Comparison of ENCODE assay signal across 8 mouse cellular contexts in the genomic region with DNA sequence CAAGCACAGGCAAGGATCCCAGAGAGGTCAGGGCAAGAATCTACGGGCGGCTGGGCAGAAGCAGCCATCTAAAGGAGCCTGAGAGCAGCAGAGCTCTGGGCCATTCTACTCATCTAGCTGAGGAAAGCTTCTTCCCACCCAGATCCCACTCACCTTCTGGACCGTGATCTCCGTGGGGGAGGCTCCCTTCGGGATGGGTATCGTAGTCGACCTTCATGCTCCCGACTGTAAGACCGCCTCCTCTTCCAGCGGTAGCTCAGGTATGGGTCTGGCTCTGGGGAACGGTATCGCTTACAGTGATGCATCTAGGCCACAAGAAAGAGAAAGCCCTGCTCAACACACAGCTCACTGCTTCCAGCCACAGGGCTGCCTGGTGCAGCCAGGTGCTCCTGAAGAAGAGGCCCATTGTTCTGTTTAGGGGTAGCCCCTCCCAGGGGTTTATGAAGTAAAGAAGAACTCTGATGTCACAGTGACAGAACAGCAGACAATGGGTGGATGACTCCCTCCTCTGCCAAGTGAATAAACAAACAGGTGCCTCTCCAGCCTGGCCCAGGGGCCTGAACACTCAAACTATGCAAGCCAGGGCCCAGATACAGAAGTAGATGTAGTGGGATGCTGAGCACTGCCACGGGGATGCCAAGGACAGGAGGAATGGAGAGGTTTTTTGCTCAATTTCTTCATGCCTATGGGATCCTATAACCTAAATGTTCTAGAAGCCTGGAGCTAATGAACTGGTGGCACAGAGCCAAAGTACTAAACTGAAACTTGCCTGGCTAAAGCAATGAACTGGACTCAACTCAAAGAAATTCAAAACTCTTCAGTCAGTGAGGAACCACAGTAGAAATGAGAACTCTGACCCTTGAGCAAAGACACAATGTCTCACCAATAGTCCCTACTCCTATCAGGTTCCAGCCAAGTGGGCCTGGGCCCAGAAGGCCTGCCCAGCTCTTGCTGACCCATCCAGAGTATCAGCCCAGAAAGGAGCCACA. TPM values are rescaled to one million over a fixed set of nuclear protein-coding genes. Genes with fewer than 3 reads are reported as not detected.
DNase-seq lines count a peak whose midpoint lies in the region; ATAC-seq and TF ChIP-seq lines count a peak whose summit lies in the region.

No protein-coding gene starts in this region.

- H3K27me3 ChIP-seq in forebrain, embryonic 12.5 days: no peaks in the 10 kb centered on the region
- no peaks in the 10 kb centered on the region for H3K27me3 ChIP-seq in forebrain, embryonic 16.5 days (replicated peaks; ENCODE audit: control insufficient read depth, insufficient read depth, low read length)
- no peaks in the 10 kb centered on the region for H3K27me3 ChIP-seq in testis, adult 2 months (ENCODE audit: control insufficient read depth, insufficient read depth, low read length)
- H3K27me3 ChIP-seq in limb, embryonic 10.5 days (ENCODE audit: low read depth, poor library complexity, severe bottlenecking): 0 out of 2 replicates have a peak, but pooled peaks cover under 1% of the 10 kb centered on the region
- H3K27me3 ChIP-seq in stomach, postnatal 0 days (ENCODE audit: control insufficient read depth, insufficient read depth, low read length): no peaks in the 10 kb centered on the region

- WGBS in forebrain, embryonic 12.5 days: 92% methylated on average over 13 of the region's 13 CpGs
- WGBS in forebrain, embryonic 16.5 days: 95% methylated on average over 13 of the region's 13 CpGs
- WGBS in limb, embryonic 10.5 days: 95% methylated on average over 13 of the region's 13 CpGs
- WGBS in stomach, postnatal 0 days: 88% methylated on average over 13 of the region's 13 CpGs

- TF ChIP-seq EP300 in stomach, postnatal 0 days (optimal IDR thresholded peaks at IDR 0.05): no peak

- no peaks in the 10 kb centered on the region for H3K9me3 ChIP-seq in forebrain, embryonic 12.5 days
- no peaks in the 10 kb centered on the region for H3K9me3 ChIP-seq in forebrain, embryonic 16.5 days (ENCODE audit: control insufficient read depth, low read length)
- H3K9me3 ChIP-seq in limb, embryonic 10.5 days (replicated peaks): no peaks in the 10 kb centered on the region
- no peaks in the 10 kb centered on the region for H3K9me3 ChIP-seq in stomach, postnatal 0 days (ENCODE audit: control insufficient read depth, low read length)

- DNase-seq in testis, postnatal 14 days (ENCODE audit: low spot score): no peak
- no peak for DNase-seq in limb, embryonic 10.5 days (ENCODE audit: low spot score)
- no peak for DNase-seq in stomach, postnatal 0 days (ENCODE audit: low spot score)
- no peak for DNase-seq in frontal cortex, postnatal 25 days (ENCODE audit: low spot score in 2 of 2)

- peaks cover 38% of the 10 kb centered on the region for H3K4me1 ChIP-seq in forebrain, embryonic 12.5 days
- H3K4me1 ChIP-seq in forebrain, embryonic 16.5 days (replicated peaks; ENCODE audit: control insufficient read depth, insufficient read depth, low read length): peaks cover 36% of the 10 kb centered on the region
- peaks cover 16% of the 10 kb centered on the region for H3K4me1 ChIP-seq in testis, adult 2 months (ENCODE audit: control insufficient read depth, insufficient read depth, low read length)
- peaks cover 41% of the 10 kb centered on the region for H3K4me1 ChIP-seq in limb, embryonic 10.5 days
- H3K4me1 ChIP-seq in stomach, postnatal 0 days (replicated peaks; ENCODE audit: control insufficient read depth, insufficient read depth): peaks cover 20% of the 10 kb centered on the region; the same call in 1 of the 2 replicates

- no peak for ATAC-seq in forebrain, embryonic 12.5 days (ENCODE audit: low FRiP score)
- no peak for ATAC-seq in forebrain, embryonic 16.5 days
- no peak for ATAC-seq in stomach, postnatal 0 days (ENCODE audit: low FRiP score, low TSS enrichment)
- no peak for ATAC-seq in inflammation-experienced regulatory T-cells, adult 6 months

- H3K9ac ChIP-seq in forebrain, embryonic 12.5 days: no peak overlapping the region
- no peak overlapping the region for H3K9ac ChIP-seq in forebrain, embryonic 16.5 days (replicated peaks; ENCODE audit: low read depth, low read length)
- H3K9ac ChIP-seq in stomach, postnatal 0 days (ENCODE audit: low read length): 0 out of 2 replicates have a peak overlapping the region, but pooled peaks have one; percentile 13

- H3K27ac ChIP-seq in forebrain, embryonic 12.5 days: no peak overlapping the region
- no peak overlapping the region for H3K27ac ChIP-seq in forebrain, embryonic 16.5 days (ENCODE audit: low read length)
- peak overlapping the region; percentile 82 for H3K27ac ChIP-seq in testis, adult 2 months (ENCODE audit: control insufficient read depth, insufficient read depth, low read depth, low read length)
- H3K27ac ChIP-seq in limb, embryonic 10.5 days: no peak overlapping the region
- H3K27ac ChIP-seq in stomach, postnatal 0 days (replicated peaks): no peak overlapping the region; the same call in 1 of the 2 replicates

- peak overlapping the region; percentile 96 for H3K4me2 ChIP-seq in forebrain, embryonic 12.5 days
- H3K4me2 ChIP-seq in forebrain, embryonic 16.5 days (ENCODE audit: low read length): no peak overlapping the region
- peak overlapping the region; percentile 25; the same call in 1 of the 2 replicates for H3K4me2 ChIP-seq in stomach, postnatal 0 days (replicated peaks; ENCODE audit: low read depth)

- TF ChIP-seq CTCF in testis, adult 2 months (IDR thresholded peaks at IDR 0.05; ENCODE audit: control insufficient read depth, insufficient read depth, insufficient replicate concordance, low read depth, low read length): no peak
- TF ChIP-seq CTCF in stomach, postnatal 0 days (IDR thresholded peaks at IDR 0.05; ENCODE audit: low read depth): no peak

- TF ChIP-seq POLR2A in testis, adult 2 months (IDR thresholded peaks at IDR 0.05; ENCODE audit: control insufficient read depth, low read depth, low read length): peak; percentile 76; the same call in 1 of the 2 replicates

- H3K36me3 ChIP-seq in forebrain, embryonic 12.5 days (replicated peaks): peaks cover 50% of the 10 kb centered on the region
- H3K36me3 ChIP-seq in forebrain, embryonic 16.5 days (ENCODE audit: control insufficient read depth, insufficient read depth): peaks cover 24% of the 10 kb centered on the region
- peaks cover 4% of the 10 kb centered on the region; the same call in 1 of the 2 replicates for H3K36me3 ChIP-seq in testis, adult 2 months (ENCODE audit: control insufficient read depth, insufficient read depth, low read length)
- H3K36me3 ChIP-seq in limb, embryonic 10.5 days: peaks cover 52% of the 10 kb centered on the region
- H3K36me3 ChIP-seq in stomach, postnatal 0 days (ENCODE audit: control insufficient read depth, insufficient read depth, low read length): peaks cover 27% of the 10 kb centered on the region; the same call in 1 of the 2 replicates

- H3K4me3 ChIP-seq in forebrain, embryonic 12.5 days (replicated peaks): no peak overlapping the region
- no peak overlapping the region for H3K4me3 ChIP-seq in forebrain, embryonic 16.5 days (replicated peaks; ENCODE audit: low read length)
- H3K4me3 ChIP-seq in testis, adult 2 months (ENCODE audit: control insufficient read depth, low read depth, low read length): peak overlapping the region; percentile 89
- H3K4me3 ChIP-seq in limb, embryonic 10.5 days: 0 out of 2 replicates have a peak overlapping the region, but pooled peaks have one; percentile 8
- no peak overlapping the region for H3K4me3 ChIP-seq in stomach, postnatal 0 days (ENCODE audit: low read depth, low read length)

RNA-seq across cellular contexts. Expression of gene Clk3, which starts 3.8 kb away (rescaled TPM):
- 90.2 and 96.7 TPM in 2 replicates for polyA plus RNA-seq in forebrain, embryonic 12.5 days (2016; fragmentation: Nextera tagmentation; extraction: Ambion mirVana)
- 88.9 and 97.4 TPM in 2 replicates for polyA plus RNA-seq in forebrain, embryonic 16.5 days (2015; fragmentation: Nextera tagmentation; extraction: Ambion mirVana)
- 197 and 224 TPM in 2 replicates for polyA plus RNA-seq in testis, adult 2 months (2012; rRNA removed)
- 93.2 and 95.9 TPM in 2 replicates for polyA plus RNA-seq in limb, embryonic 10.5 days (2016; fragmentation: Nextera tagmentation; extraction: Ambion mirVana)
- polyA plus RNA-seq in stomach, postnatal 0 days (2015; fragmentation: Nextera tagmentation; extraction: Ambion mirVana): 29.4 and 38.0 TPM in 2 replicates
- polyA plus RNA-seq in inflammation-experienced regulatory T-cells, adult 6 months (2017; shearing (Covaris generic)): 100 to 1,000 TPM in 1 of 3 experiments, 10 to 100 TPM in 2; 75.8 to 110 (median 88.0) TPM

RNA-seq across cellular contexts. Expression of gene Edc3, which starts 53.5 kb away (rescaled TPM):
- 39.4 and 40.2 TPM in 2 replicates for polyA plus RNA-seq in forebrain, embryonic 12.5 days (2016; fragmentation: Nextera tagmentation; extraction: Ambion mirVana)
- 37.0 and 39.2 TPM in 2 replicates for polyA plus RNA-seq in forebrain, embryonic 16.5 days (2015; fragmentation: Nextera tagmentation; extraction: Ambion mirVana)
- 8.0 and 8.1 TPM in 2 replicates for polyA plus RNA-seq in testis, adult 2 months (2012; rRNA removed)
- 47.1 and 49.2 TPM in 2 replicates for polyA plus RNA-seq in limb, embryonic 10.5 days (2016; fragmentation: Nextera tagmentation; extraction: Ambion mirVana)
- polyA plus RNA-seq in stomach, postnatal 0 days (2015; fragmentation: Nextera tagmentation; extraction: Ambion mirVana): 13.6 and 15.2 TPM in 2 replicates
- 10 to 100 TPM; 22.7 to 32.1 (median 29.1) TPM for polyA plus RNA-seq in inflammation-experienced regulatory T-cells, adult 6 months (2017; shearing (Covaris generic))

Comparison
In these comparisons a context has a peak if more than half of its experiments do, and no peak if none do; other contexts are left out.
1. H3K4me3 ChIP-seq: peak in testis, adult 2 months (single experiment) and limb, embryonic 10.5 days (single experiment); none in forebrain, embryonic 12.5 days (single experiment), forebrain, embryonic 16.5 days (single experiment) and stomach, postnatal 0 days (single experiment).